Mouse (Mus musculus): ENCODE measurements around the gene Dnajc15.
"Not testable (repeated sequence)": the region's sequence is repeated elsewhere in the genome, so short reads cannot be mapped to it uniquely, and the experiment has no call there.

The Dnajc15 gene

GRCm38 (mm10) chr14:77874304-77875241 is at the start of gene Dnajc15:
Gene Dnajc15, minus strand, starts transcription at chr14:77875125.
- DNase-seq, result peak; percentile 83

- DNase-seq, result no peak
Measured at GRCm38 (mm10) chr14:77923076-77923865, 48.3 kb upstream of the Dnajc15 start.

GRCm38 (mm10) chr14:77921641-77922040 is 46.7 kb upstream of the Dnajc15 start:
- no peak for DNase-seq

DNA sequence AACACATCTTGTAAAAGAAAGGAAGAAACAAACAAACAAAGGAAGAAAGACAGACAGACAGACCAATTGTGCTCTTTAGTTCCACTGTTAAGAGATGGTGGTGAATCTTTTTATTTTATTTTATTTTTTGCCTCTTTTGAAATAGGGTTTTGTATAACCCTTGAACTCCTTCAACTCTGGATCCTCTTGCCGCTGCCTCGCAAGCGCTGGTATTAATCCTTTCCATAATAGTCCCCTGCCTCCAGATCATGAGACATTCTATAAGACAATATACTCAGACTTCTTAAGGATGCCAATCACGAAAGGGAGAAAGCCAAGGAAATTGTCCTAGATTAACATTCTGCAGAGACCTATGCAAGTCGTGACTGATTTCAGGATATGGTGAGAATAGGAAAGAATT is 40.9 kb upstream of the Dnajc15 start:
- DNase-seq, result no peak

DNA sequence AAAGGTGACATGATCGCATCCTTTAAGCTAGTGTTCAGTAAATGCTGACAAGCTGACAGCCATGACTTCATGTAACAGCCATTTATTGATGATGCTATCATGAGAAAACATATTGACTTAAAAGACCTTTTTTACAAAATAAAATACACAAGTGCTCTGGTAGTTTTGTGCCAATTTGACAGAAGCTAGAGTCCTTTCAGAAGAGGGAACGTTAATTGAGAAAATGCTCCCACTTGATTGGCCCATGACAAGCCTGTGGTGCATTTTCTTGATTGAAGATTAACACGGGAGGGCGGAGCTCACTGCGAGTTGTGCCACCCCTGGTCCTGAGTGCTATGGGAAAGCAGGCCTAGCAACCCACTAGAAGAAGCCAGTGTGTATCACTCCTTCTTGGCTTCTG is 31.7 kb upstream of the Dnajc15 start:
- DNase-seq, result no peak

DNA sequence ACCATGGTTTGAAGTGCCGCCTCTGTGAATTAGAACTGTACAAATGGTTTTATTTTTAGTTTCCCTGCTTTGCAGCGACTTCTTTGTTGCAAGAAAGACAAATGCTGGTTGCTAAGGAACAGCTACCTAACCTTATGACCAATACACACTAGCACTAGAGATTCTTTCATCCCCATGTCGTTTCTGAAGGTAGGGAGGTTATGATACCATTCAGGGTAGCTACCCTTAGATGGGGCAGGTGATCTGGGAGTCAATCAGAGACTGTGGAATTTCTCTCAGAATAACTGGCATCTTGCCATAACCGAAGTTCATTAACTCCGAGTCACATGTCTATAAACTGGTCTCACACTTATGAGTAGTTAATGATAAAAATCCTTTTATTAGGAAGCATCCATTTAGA is 30.5 kb upstream of the Dnajc15 start:
- DNase-seq, result no peak

- DNase-seq, result no peak
Measured at GRCm38 (mm10) chr14:77904171-77904762, 29.3 kb upstream of the Dnajc15 start, which contains the start of gene Epsti1. Gene Epsti1, plus strand, starts transcription at chr14:77904239.

- no peak for DNase-seq
Measured at GRCm38 (mm10) chr14:77902541-77902940, 27.6 kb upstream of the Dnajc15 start.

- DNase-seq, result no peak
Measured at GRCm38 (mm10) chr14:77895951-77896350, 21.0 kb upstream of the Dnajc15 start.

GRCm38 (mm10) chr14:77889911-77890310 is 15.0 kb upstream of the Dnajc15 start:
- DNase-seq, result no peak

DNA sequence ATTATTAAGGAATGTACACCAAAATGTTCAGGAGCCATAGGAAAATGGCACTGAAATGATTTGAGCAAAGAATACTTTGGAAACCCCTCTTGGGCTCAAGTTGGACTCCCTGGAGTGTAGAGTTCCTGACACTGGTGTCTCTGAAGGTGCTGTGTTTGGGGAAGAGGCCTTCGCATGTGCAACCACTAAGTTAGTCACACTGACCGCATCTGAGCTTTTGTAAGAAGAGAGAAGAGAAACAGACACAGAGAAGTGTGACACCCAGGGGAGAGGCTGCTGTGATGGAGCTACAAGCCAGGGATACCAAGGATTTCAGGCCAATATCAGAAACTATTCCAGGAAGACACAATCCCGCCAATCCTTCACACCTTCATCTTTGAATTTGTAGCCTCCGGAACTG is 12.0 kb upstream of the Dnajc15 start:
- DNase-seq, result no peak

DNA sequence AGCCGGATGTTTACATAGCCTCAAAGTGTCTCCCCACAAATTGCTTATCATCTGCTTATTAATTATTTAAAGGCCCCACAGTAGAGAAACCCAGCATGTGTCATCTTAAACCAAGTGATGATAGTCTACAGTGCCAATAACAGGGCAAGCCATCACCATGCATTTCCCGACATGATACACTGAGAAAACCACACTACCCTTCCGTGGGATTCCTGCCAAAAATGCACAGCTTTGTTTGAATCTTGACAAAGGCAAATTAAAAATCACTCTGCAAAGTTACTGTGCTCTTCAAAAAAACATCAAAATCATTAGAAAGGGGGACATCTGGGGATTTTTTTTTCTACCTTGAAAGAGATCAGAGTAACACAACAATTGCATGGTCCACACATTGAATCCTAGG is 11.5 kb upstream of the Dnajc15 start:
- no peak for DNase-seq

GRCm38 (mm10) chr14:77882669-77883068 is 7.7 kb upstream of the Dnajc15 start:
- DNase-seq, result peak; percentile 20

DNA sequence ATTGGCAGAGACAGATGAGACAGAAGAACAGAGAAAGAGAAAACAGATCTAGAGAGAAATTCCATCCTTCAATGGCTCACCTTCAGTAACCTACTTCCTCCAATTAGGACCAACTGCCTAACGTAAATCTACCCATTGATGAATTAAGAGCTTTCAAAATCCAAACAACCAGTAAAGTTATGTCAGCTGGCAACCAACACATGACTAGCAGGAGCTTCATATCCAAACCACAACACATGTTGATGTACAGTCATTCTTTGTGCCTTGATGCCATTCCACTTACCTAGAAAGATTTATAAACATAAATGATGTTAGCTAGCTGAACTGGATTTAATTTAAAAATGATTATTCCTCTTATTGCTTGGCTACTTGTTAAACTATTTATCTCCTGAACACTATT is 7.1 kb upstream of the Dnajc15 start:
- no peak for DNase-seq

DNA sequence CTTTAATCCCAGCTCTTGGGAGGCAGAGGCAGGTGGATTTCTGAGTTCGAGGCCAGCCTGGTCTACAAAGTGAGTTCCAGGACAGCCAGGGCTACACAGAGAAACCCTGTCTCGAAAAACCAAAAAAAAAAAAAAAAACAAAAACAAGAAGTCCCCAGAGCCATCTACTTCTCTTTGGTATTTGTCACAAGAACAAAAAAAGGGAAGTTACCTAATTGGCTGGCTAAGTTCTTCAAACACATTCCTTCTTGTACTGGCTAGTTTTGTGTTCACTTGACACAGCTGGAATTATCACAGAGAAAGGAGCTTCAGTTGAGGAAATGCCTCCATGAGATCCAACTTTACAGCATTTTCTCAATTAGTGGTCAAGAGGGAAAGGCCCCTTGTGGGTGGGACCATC is 3.0 kb upstream of the Dnajc15 start:
- not testable (repeated sequence) for DNase-seq

- DNase-seq, result peak; percentile 16
Measured at GRCm38 (mm10) chr14:77876199-77876598, 1.3 kb upstream of the Dnajc15 start.

GRCm38 (mm10) chr14:77871380-77871975 is 3.4 kb downstream of the Dnajc15 start:
- DNase-seq, result no peak

DNA sequence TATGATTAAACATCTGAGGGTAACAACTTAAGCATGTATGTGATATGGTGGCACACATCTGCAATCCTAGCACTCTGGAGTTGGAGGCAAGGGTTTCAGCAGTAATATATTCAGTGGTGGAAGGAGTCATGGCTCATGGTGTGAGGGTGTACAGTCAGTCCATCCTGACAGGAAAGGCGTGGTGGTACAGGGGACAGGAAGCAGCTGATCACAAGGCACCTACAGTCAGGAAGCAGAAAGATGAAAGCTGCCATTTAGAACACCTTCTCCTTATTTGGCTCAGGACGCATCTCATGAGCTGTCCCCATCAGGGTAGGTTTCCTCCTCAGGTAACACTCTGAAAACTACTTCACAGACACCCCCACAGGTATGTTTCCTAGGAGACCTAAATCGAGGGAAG is 4.0 kb downstream of the Dnajc15 start:
- DNase-seq, result no peak

GRCm38 (mm10) chr14:77867601-77868000 is 7.3 kb downstream of the Dnajc15 start:
- no peak for DNase-seq

- no peak for DNase-seq
Measured at GRCm38 (mm10) chr14:77864510-77864909, 10.4 kb downstream of the Dnajc15 start.

DNA sequence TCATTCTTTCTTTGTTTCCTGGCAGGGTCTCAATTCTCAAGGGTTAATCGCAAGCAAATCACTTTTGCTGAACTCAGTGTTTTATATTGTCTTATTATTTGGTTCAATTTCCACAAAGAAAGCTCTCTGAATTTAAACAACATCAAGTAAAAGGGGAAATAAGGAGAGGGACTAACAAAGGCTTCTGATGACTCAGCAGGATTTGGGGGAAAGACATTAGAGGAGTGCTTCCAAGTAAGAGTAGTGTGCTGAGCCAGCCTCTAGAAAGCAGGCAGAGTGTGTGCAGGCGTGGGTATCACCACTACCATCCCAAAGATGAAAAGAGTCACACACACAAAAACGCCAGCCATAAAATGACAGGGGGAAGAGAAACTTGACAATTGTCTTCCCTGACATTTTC is 10.9 kb downstream of the Dnajc15 start:
- no peak for DNase-seq

- DNase-seq, result no peak
Measured at GRCm38 (mm10) chr14:77860841-77861560, 13.9 kb downstream of the Dnajc15 start.
